Mouse (Mus musculus): ENCODE results near the gene Fbxw10. TPM values are rescaled to one million over a fixed set of nuclear protein-coding genes. Genes with fewer than 3 reads are reported as not detected.

The Fbxw10 gene
- polyA plus RNA-seq, 1 experiment = not detected

- no peak for TF ChIP-seq GATA1 (IDR thresholded peaks at IDR 0.05; ENCODE audit: low read length)
Observed at GRCm38 (mm10) chr11:62825222-62826105, 21.4 kb upstream of the Fbxw10 start.

DNA sequence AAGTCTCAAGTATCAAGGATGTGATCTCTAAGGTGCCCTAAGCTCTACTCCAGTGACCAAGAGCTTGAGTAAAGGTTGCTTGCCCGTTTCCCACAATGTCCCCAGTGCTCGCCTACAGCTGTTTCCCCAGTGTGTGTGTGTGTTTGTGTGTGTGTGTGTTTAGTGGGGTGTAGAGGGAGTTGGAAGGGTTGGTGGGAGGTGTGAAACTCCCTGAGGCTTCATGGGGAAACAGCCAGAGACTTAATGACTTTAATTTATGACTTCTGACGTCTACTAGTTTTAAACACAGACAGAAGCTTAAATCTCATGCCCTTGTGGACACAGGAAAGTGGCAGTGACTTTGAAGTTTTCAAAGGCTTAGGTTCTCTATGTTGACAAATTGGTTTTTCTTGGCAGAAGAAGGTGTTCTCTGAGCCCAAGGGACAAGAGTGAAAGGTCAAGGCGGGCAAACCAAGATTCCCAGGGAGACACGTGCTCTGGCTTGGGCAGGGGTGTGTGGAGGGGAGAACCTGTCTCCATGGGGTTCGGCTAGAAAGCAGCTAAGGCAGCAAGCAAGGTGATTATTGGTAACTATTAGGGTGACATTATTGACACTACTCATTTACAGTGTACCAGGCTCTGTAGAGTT lies 20.6 kb upstream of the Fbxw10 start:
- no peak for TF ChIP-seq GATA1 (IDR thresholded peaks at IDR 0.05; ENCODE audit: low read length)

DNA sequence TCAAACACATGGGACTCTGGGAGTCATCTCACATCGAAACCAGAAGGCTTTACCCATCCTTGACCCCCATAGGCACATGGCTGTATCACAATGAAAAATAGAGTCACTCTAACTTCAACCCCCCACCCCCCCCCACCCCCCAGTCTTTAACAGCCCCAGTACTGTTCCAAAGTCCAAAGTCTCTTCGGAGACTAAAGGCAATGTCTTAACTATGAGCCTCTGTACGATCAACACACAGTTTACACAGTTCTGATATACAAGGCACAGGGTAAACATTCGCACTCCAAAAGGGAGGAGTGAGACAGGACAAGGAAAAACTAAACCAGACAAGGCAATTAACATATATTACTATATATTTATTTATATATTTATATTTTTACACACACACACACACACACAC lies 19.7 kb upstream of the Fbxw10 start:
- TF ChIP-seq GATA1 (IDR thresholded peaks at IDR 0.05; ENCODE audit: low read length) = no peak

GRCm38 (mm10) chr11:62827911-62828310 lies 19.0 kb upstream of the Fbxw10 start:
- no peak for TF ChIP-seq GATA1 (IDR thresholded peaks at IDR 0.05; ENCODE audit: low read length)

GRCm38 (mm10) chr11:62830387-62830786 lies 16.5 kb upstream of the Fbxw10 start:
- no peak for TF ChIP-seq GATA1 (IDR thresholded peaks at IDR 0.05; ENCODE audit: low read length)

- TF ChIP-seq GATA1 (IDR thresholded peaks at IDR 0.05; ENCODE audit: low read length) = no peak
Observed at GRCm38 (mm10) chr11:62831906-62832305, 15.0 kb upstream of the Fbxw10 start.

DNA sequence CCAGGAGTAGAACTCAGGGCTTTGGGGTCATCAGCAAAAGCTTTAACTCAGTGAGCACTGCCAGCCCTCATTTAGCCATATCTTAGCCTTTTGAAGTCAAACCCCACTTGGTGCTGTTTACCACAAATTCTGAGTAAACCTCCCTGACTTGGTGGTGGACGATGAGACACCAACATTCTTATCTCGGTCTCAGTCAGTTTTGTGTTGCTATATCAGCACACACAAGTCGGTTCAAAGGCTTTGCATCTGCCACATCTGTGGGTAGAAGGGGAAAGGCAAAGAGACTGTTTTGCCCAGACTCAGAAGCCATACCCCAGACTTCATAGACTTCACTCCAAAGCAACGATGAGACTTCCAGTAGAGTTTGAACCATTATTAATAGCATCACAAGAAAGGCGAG lies 2.3 kb upstream of the Fbxw10 start:
- no peak for TF ChIP-seq GATA1 (IDR thresholded peaks at IDR 0.05; ENCODE audit: low read length)

DNA sequence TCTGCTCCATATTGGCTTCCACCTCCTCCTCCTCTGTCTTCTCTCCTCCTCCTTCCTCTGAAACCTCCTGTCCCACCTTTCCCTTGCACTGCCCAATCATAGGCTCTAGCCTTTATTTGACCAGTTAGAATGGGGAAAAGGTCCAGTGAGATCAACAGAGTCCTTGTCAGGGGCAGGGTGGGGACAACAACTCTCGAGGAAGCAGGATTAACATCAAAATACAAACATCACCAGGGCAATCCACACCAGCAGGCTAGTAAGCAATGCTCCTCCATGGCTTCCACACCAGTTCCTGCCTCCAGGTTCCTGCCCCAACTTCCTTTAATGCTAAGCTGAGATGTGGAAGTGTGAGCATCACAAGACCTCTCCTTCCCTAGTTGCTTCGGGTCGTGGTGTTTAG lies 1.1 kb upstream of the Fbxw10 start:
- no peak for TF ChIP-seq GATA1 (IDR thresholded peaks at IDR 0.05; ENCODE audit: low read length)

DNA sequence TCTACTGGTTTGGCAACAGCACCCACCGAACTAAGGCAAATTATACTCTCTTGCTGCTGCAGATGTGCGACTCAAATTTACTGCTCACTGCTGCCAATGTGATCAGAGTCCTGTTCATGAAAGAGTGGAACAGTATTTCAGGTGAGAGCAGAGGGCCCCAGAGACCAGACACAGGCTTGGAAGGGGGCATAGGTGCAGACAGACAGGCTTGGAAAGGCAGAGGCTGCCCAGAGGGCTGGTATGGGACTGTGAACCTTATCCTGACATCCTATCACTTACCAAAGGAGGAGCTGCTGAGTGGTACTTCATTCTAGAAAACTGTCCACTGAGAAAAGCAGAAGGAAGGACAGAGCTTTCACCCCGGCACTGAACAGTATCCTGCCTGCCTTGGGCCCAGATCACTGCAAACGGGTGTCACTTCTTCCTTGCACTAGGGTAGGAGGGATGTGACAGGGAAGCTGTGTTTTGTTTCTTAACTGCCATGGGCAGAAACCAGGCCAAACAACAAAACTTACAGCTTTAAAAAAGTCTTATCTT lies 854 bp downstream of the Fbxw10 start:
- TF ChIP-seq GATA1 (IDR thresholded peaks at IDR 0.05; ENCODE audit: low read length) = no peak

DNA sequence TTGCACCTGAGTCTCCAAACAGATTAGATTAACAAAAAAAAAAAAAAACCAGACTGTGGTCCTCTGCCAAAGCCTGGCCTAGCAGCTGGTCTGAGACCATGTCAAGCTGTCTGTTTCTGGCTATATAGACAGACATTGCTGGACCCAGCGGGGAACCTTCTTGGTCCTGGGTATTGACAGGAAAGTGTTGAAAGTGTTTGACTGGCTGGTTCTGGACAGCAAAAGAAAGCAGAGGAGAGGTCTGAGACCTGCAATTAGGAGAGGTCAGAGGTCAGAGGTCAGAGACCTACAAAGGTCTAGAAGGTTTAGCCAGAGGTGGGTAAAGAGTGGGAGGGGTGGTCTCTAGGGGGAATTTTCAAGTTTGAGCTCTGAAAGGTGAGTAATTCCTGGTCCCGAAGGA lies 1.4 kb downstream of the Fbxw10 start:
- no peak for TF ChIP-seq GATA1 (IDR thresholded peaks at IDR 0.05; ENCODE audit: low read length)

- no peak for TF ChIP-seq GATA1 (IDR thresholded peaks at IDR 0.05; ENCODE audit: low read length)
Observed at GRCm38 (mm10) chr11:62851199-62851598, 4.3 kb downstream of the Fbxw10 start.

- no peak for TF ChIP-seq GATA1 (IDR thresholded peaks at IDR 0.05; ENCODE audit: low read length)
Observed at GRCm38 (mm10) chr11:62853334-62853733, 6.5 kb downstream of the Fbxw10 start.

DNA sequence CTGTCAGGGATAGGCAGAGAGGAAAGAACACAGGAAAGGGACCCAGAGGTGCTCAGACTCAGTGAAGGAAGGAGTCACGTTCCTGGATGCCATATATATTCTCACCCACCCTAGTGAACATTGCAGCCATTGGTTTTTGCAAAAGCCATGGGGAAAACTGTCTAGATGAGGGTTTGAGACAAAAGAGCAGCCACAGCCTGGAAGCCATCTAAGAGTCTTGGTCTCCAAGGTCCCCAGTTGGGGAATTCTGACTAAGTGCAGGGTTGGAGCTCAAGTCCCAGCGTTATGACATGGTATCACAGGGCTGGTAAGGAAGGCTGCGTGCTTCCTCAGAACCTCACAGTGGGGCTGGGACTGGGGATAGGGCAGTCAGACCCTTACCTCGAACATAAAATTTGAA lies 18.7 kb downstream of the Fbxw10 start:
- no peak for TF ChIP-seq GATA1 (IDR thresholded peaks at IDR 0.05; ENCODE audit: low read length)

DNA sequence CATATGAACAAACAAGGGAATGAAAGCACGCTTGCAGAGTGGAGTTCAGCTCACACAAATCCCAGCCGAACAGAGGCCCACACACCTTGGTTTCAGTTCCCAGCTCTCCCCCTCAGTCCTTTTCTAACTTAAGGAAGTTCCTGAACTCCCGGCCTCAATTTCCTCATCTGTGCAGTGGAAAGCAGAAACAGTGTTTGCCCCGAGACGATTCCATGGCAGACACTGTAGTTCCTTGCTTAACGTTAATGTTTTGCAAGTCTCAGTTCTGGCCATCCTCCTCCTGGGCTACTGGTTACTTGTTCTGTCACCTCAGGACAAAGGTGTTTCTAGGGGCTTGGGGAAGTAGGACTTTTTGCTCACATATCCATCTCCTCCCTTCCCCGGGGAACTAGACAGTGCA lies 19.8 kb downstream of the Fbxw10 start:
- TF ChIP-seq GATA1 (IDR thresholded peaks at IDR 0.05; ENCODE audit: low read length) = no peak

GRCm38 (mm10) chr11:62869201-62869600 lies 22.3 kb downstream of the Fbxw10 start:
- TF ChIP-seq GATA1 (IDR thresholded peaks at IDR 0.05; ENCODE audit: low read length) = no peak

DNA sequence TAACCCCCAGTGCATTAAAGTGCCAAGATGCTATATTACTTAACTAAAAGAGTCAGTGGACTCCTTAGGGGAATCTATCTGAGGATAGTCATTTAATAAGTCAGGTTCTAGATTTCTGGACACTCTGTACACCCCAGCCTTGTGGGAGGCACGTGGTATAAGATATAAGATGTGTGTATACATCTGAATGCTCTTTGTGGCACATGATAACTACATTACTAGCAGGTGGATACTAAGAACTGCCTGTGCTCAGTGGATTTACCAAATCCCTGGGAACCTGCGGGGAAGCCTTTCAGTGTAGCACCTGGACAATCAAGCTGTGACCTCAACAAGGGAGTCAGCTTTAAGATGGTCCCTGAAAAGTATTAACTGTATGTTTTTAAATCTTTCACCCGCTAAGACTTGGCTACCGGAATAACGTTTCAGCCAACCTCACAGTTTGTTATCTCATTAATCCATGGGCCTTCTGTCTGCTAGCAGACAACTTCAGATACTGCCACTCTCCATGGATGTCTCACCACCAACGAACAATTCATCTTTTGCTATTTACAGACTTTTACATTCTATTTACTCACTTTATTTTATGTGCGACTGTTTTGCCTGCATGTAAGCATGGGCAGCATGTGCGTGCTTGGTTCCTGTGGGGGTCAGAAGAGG lies 23.0 kb downstream of the Fbxw10 start:
- TF ChIP-seq GATA1 (IDR thresholded peaks at IDR 0.05; ENCODE audit: low read length) = no peak
